Mouse (Mus musculus) cerebellum, postnatal 10 days (tissue): ENCODE measurements around the gene Fam117a.
A peak's percentile ranks its signal among the peaks of the same experiment; 100 is the strongest.

Experiments
- DNase-seq, 2 experiments: peaks; one replicate each; pipeline ENCODE4 v3.0.0; 2021; ENCODE audit warnings: mixed read lengths in 2 of 2

Gene Fam117a

DNA sequence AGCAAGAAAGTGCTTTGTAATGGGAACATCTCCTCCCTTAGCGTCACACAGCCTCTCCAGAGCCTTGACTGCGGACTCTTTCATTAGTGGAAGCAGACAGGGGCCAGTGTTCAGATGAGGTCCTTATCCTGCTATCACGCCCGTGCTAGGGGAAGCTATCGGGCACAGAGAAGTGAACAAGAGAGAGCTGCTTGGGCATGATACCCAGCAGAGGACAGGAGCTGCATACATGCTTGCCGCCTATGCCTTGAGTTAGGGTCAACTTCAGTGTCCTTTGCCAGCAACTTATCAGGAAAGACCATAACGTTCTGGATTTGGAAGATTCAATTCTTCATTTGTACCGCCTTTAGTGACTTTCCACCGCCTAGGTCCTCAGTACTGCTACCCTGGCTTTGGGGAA is 3.0 kb upstream of the Fam117a start:
- DNase-seq, result no peak

GRCm38 (mm10) chr11:95334448-95335060 is 2.3 kb upstream of the Fam117a start:
- no peak for DNase-seq

DNA sequence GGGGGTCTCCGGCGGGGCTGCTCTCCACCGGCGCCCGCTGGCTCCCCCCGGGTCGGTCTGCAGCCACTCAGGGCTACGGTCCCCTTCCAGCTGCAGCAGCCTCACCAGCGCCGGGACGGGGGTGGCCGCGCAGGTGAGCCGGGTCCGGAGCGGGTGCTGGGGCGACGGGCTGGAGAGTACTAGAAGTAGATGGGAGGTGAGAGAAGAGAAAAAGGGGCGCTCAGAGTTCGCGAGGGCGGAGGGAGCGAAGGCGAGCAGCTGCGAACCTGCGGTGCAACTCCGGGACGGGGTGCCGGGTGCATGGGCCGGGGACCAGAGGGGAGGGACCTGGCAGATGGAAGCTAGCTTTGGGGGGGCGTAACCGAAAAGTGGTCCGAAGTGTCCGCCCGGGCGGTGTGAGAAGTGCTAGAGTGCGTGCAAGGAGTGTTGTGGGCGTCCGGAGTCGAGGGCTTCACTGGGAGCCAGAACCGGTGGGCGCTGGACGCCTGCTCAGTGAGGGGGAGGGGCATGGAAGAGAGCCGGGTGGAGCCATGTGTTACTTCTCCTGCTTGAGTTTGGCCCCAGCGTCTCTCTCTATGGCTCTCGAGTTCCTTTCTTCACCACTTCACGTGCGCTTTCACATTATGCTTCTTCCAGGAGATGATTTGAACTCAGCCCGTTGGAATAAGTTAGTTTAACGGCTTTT is 453 bp downstream of the Fam117a start:
- DNase-seq, result peak; percentile 65 to 74

DNA sequence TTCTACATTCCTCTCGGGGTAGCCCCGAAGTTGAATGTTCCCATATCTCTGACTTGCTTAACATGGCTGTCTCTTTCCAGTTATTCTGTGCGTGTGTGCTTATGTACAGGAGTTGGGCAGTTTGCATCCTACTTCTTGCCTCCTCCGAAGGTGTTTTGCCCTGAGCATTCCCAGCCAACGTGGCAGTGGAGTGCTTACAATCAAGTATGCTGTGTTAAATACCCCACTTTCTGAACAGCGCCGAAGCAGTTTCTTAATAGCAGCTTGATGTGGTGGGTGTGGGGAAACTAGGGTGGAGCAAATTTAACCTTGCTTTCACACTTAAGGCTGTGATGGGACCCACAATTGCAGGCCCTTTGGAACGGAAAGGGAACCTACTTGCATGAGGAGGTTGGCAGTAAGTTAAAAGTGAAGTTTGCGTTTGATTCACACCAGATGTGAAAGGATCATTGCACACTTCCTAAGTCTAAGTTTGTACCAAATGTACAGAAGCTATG is 1.1 kb downstream of the Fam117a start:
- DNase-seq, result no peak

- DNase-seq, result no peak
Observed at GRCm38 (mm10) chr11:95339471-95340021, 2.7 kb downstream of the Fam117a start.

DNA sequence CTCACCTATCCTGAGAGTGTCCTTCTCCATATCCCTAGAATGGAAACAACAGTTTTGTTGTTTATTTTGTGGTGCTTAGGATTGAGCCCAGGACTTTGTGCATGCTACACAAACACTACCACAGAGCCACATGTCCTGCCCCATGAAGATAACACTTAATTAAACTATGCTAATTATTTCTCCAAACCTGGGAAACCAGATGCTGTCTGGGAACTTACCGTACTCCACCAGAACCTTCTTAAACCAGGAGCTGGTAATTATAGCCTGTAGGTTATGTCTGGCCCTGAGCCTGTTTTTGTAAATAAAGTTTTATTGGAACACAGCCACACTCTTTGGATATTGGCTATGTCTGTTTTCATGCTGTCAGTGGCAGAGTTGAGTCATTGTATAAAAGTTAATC is 3.4 kb downstream of the Fam117a start:
- DNase-seq, result no peak

GRCm38 (mm10) chr11:95340664-95341063 is 3.8 kb downstream of the Fam117a start:
- DNase-seq, result no peak

GRCm38 (mm10) chr11:95343180-95343579 is 6.4 kb downstream of the Fam117a start:
- DNase-seq, result no peak

GRCm38 (mm10) chr11:95344181-95344580 is 7.4 kb downstream of the Fam117a start:
- DNase-seq, result no peak

DNA sequence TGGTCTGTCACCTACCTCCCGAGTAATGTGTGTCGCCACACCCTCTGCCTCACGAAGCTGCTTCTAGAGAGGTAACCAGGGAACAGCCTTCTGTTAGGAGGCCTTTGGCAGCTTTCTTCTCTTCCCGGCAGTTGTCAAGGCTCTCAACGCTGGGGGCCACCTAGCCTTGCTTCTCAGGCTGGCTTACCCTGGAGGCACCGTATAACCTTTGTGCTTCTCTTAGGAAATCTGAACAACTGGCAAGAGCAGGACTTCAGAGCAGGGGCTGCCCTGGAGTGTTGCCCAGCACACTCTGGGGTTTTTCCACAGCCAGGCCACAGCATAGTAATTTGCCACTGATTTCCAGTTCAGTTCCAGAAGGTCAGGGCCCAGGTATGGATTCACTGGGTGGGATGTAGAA is 13.5 kb downstream of the Fam117a start:
- DNase-seq, result peak in 1 of 2 experiments; percentile 28

DNA sequence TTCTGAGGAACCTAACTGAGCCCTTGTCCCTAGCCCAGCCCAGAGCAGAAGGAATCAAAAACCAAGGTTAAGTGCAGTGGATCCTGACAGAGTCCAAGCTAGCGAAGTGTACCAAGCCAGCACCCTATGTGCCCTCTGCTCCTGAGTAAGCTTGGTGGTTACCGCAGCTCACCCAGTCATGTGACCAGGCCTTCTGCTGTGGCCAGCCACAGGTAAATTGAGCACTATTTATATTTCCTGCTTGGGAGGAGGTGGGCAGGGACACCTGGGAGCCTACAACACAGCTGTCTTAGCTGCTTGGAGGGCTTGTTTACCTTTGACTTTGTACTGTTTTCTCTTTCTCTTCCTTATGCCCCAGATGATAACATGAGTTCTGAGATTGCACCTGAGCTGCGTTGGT is 14.1 kb downstream of the Fam117a start:
- DNase-seq, result no peak

GRCm38 (mm10) chr11:95352686-95353085 is 15.9 kb downstream of the Fam117a start:
- no peak for DNase-seq

DNA sequence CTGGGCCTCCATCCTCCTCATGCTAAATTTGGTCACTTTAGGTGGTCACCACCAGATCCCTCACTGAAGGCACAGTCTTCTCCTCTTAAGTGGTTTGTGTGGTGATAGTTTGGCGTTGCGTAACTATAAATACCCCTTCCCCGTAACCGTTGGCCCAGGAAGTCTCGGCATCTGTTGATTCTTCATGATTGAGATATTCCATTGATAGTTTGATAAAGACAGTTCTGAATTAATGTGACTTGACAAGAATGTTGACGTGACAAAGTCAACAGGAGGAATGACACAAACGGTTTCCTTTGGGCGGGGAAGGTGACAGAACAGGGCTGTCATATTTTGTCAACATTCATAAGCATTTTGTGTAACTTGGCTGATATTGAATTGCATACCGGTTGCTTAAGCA is 16.4 kb downstream of the Fam117a start:
- DNase-seq, result no peak

DNA sequence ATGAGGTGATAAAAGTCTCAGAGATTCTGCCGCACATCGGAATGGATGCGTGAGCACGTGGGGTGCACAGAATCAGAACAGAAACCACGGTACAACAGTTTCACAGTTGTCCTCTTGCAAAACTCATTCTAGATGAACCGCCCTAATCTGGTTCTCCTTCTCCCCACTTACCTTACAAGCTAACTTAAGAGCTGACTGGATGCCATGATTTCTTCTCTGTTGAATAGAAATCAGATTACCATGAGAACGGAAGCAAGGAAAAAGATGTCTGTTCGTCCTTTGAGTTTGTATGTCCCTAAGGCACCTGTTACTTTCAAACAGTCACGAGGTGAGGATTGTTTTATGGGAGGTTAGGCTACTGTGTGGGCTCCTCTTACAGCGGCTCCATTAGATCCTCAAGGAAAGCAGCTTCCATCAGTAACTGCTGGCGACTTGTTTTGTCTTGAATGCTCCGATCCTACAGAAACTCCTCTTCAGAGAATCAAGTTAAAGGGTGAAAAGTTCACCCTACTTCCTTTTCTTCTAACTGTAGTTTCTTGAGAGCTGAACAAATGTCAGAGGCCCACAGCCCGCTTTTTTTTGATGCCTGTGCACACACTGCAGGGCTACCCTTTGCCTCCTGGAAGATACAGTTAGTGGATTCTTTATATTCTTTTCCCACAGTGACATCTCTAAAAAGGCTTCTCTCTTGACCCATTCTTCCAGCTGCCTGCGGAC is 17.6 kb downstream of the Fam117a start:
- DNase-seq, result no peak

DNA sequence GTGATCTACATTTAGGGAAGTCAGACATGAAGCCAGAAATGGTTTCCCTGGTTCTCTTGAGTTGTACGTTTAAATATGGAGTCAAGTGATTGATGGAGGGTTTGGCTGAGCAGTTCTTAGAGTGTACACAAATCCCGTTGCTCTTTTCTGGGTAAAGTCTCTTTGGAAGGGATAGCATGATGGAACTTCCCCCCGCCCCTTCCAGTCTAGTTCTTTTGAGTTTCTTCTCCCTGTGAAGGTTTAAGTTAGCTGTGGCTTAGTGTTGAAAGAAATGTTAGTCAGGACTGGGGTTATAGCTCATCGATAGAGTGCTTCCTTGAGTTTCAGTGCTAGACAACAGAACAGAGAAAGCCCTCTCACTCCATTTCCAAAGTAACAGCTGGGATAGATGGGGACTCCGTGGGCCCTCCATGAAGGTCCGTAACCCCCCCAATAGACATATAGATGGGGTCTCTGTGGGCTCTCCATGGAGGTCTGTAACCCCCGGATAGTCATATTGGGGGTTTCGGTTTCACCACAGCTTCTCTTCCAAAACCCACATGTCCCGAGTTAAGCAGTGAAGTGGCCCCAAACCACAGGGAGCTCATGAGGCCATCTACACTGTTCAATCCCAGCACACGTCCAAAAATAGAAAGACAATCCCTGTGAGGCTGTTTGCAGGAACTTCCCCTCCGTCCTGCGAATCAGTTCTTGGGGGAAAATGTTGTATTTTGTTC is 18.3 kb downstream of the Fam117a start:
- no peak for DNase-seq

DNA sequence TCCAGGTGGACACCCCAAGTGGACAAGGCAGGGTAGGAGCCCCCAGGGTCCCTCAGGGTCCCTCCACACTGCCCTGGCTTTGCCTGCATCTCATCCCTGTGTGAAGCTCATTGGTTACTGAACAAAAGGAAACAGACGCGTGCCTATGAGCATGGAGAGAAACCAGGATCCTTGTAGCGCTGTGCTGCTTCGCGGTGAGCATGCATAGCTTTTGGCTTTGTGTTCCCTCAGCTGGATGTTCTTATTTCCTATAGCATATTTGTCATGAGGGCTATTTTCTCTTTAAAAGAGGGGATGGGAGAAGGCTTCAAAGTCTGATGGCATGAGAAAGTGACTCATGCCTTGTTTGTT is 18.8 kb downstream of the Fam117a start:
- no peak for DNase-seq

- DNase-seq, result no peak
Observed at GRCm38 (mm10) chr11:95356039-95356438, 19.2 kb downstream of the Fam117a start.

DNA sequence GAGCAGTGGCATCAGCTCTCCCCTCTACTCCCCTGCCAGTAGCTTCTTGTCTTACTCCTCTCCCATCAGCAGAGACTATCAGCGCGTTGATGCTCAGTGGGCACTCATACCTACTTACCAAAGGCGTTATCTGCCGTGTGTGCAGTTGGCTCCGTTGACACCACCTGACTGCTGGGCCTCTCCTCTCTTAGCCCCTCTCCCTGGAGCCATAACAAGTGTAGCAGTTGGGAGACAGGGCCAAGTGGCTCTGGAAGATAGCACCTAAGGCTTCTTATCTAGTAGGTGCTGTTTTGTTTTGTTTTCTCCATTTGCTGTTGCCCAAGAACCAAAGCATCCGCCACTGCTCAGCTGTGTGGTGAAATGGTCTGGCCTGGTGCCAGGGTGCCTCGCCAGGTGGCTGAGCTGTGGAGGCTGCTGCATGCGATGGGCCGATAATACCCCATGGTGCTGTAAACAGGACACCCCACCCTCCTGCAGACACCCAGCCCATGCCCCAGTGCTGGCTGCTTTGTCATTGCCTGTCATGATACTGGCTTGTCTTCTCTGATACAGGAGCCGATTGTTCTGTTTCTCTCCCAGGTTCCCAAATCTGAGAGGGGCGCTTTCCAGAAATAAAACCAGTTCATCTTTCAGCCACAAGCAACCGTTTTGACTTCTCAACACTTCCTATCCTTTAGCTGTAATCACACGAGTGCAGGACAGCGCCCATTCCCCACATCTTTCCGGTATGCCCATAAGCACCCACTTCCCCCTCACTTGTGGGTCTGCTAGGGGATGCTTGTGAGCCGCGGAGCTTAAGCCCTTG is 19.9 kb downstream of the Fam117a start:
- DNase-seq, result peak; percentile 76 to 78

GRCm38 (mm10) chr11:95358263-95358662 is 21.4 kb downstream of the Fam117a start:
- DNase-seq, result no peak

DNA sequence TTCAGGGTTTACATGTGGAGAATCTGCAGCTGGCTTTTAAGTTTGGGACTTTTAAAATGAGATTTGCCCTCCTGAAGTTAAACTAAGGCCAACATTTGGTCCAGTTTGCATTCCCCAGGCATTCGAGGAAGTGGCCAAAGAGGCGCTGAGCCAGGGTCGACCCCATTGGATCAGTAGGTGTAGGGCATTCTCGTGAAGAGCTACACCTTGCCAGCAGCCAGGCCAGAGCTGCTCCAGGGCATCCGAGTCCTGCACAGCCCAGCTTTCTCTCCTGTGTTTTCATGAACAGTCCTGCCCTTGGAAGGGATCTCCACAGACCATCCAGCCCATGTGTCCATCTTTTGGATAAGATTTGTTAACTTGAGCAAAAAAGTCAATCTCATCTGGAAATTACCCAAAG is 27.6 kb downstream of the Fam117a start:
- DNase-seq, result no peak

GRCm38 (mm10) chr11:95365596-95365995 is 28.8 kb downstream of the Fam117a start:
- peak; percentile 58 to 65 for DNase-seq

GRCm38 (mm10) chr11:95366280-95366897 is 29.6 kb downstream of the Fam117a start:
- DNase-seq, result peak; percentile 69 to 73
